Mouse (Mus musculus) neural tube, embryonic 12.5 days (tissue): ENCODE data around the gene Hif1an. TPM values are rescaled to one million over a fixed set of nuclear protein-coding genes. Genes with fewer than 3 reads are reported as not detected.
A peak's percentile ranks its signal among the peaks of the same experiment; 100 is the strongest.

Source experiments
- ATAC-seq: fragments of 200-750 bp; cut with Nextera tagmentation; 2 replicates; pipeline ENCODE4 v1.8.0; 2017; ENCODE audit warnings: low read depth, mild to moderate bottlenecking, moderate TSS enrichment, moderate library complexity; ENCODE audit not compliant: low FRiP score
- H3K27ac ChIP-seq: fragments of 300-500 bp; sonication (generic); 2 replicates; pipeline ENCODE4 v1.5.1; 2016
- H3K27me3 ChIP-seq: fragments of 300-500 bp; sonication (generic); replicated peaks from 2 replicates; pipeline ENCODE4 v1.6.1; 2016; ENCODE audit warnings: mild to moderate bottlenecking
- H3K36me3 ChIP-seq: fragments of 300-500 bp; sonication (generic); 2 replicates; pipeline ENCODE4 v1.6.1; 2016; ENCODE audit warnings: mild to moderate bottlenecking
- H3K4me1 ChIP-seq: fragments of 300-500 bp; sonication (generic); 2 replicates; pipeline ENCODE4 v1.6.1; 2016
- H3K4me2 ChIP-seq: fragments of 300-500 bp; sonication (generic); replicated peaks from 2 replicates; pipeline ENCODE4 v1.6.1; 2016; ENCODE audit warnings: mild to moderate bottlenecking
- H3K4me3 ChIP-seq: fragments of 300-500 bp; sonication (generic); 2 replicates; pipeline ENCODE4 v1.5.1; 2016
- H3K9ac ChIP-seq: fragments of 300-500 bp; sonication (generic); 2 replicates; pipeline ENCODE4 v1.6.1; 2016; ENCODE audit warnings: mild to moderate bottlenecking
- H3K9me3 ChIP-seq: fragments of 300-500 bp; sonication (generic); 2 replicates; pipeline ENCODE4 v1.6.1; 2016; ENCODE audit warnings: mild to moderate bottlenecking
- WGBS: fragments of 180-500 bp; shearing (Covaris S2); methylation state at CpG from one replicate; pipeline ENCODE4 v1.1.7; 2016; 5-methylcytosine and 5-hydroxymethylcytosine counted together
- polyA plus RNA-seq: library from polyadenylated mRNA; unstranded; fragments of >200 nt; fragmentation: Nextera tagmentation; extraction: Ambion mirVana; gene quantifications from 2 replicates; pipeline ENCODE4 v1.2.1, GENCODE M21; 2016

Hif1an gene
- polyA plus RNA-seq, 1 experiment from 2014 or later, result 36.2 TPM

GRCm38 (mm10) chr19:44582103-44582502 lies 19.5 kb downstream of the Hif1an start:
- peak; percentile 46 for ATAC-seq
- Histone ChIP-seq H3K27me3 (peaks cover 15% of the 10 kb centered on the region), H3K4me2 (no peak overlapping the region), H3K4me1 (0 out of 2 replicates have a peak, but pooled peaks cover 3% of the 10 kb centered on the region), H3K27ac (no peak overlapping the region), H3K9ac (no peak overlapping the region), H3K9me3 (no peaks in the 10 kb centered on the region), H3K36me3 (no peaks in the 10 kb centered on the region), H3K4me3 (no peak overlapping the region)
- 84% methylated on average over 10 of the region's 10 CpGs for WGBS

- H3K4me3 ChIP-seq, result no peak overlapping the region
- peaks cover 15% of the 10 kb centered on the region for H3K27me3 ChIP-seq
- no peaks in the 10 kb centered on the region for H3K9me3 ChIP-seq
- H3K9ac ChIP-seq, result no peak overlapping the region
- no peak overlapping the region for H3K27ac ChIP-seq
- 0 out of 2 replicates have a peak, but pooled peaks cover 3% of the 10 kb centered on the region for H3K4me1 ChIP-seq
- 33% methylated on average over 9 of the region's 9 CpGs for WGBS
- no peaks in the 10 kb centered on the region for H3K36me3 ChIP-seq
- ATAC-seq, result peak; percentile 78
- no peak overlapping the region for H3K4me2 ChIP-seq
Observed at GRCm38 (mm10) chr19:44582638-44583309, 20.1 kb downstream of the Hif1an start.

- Histone ChIP-seq H3K36me3 (no peaks in the 10 kb centered on the region), H3K9ac (no peak overlapping the region), H3K9me3 (no peaks in the 10 kb centered on the region), H3K4me1 (peaks cover 4% of the 10 kb centered on the region; the same call in 1 of the 2 replicates), H3K27me3 (peaks cover 15% of the 10 kb centered on the region), H3K4me2 (no peak overlapping the region), H3K27ac (no peak overlapping the region), H3K4me3 (no peak overlapping the region)
- 50% methylated on average over 4 of the region's 4 CpGs for WGBS
- no peak for ATAC-seq
Observed at GRCm38 (mm10) chr19:44588036-44588435, 25.4 kb downstream of the Hif1an start.

GRCm38 (mm10) chr19:44589591-44590223 lies 27.1 kb downstream of the Hif1an start:
- no peak for ATAC-seq
- H3K4me2 ChIP-seq, result no peak overlapping the region
- H3K4me3 ChIP-seq, result no peak overlapping the region
- no peak overlapping the region for H3K27ac ChIP-seq
- H3K9ac ChIP-seq, result no peak overlapping the region
- no peaks in the 10 kb centered on the region for H3K9me3 ChIP-seq
- peaks cover 4% of the 10 kb centered on the region; the same call in 1 of the 2 replicates for H3K4me1 ChIP-seq
- 56% methylated on average over 7 of the region's 7 CpGs for WGBS
- H3K36me3 ChIP-seq, result no peaks in the 10 kb centered on the region
- peaks cover 11% of the 10 kb centered on the region for H3K27me3 ChIP-seq

GRCm38 (mm10) chr19:44590992-44591391 lies 28.3 kb downstream of the Hif1an start:
- Histone ChIP-seq H3K27me3 (peaks cover 6% of the 10 kb centered on the region), H3K4me2 (no peak overlapping the region), H3K9ac (no peak overlapping the region), H3K9me3 (no peaks in the 10 kb centered on the region), H3K4me1 (peaks cover 4% of the 10 kb centered on the region; the same call in 1 of the 2 replicates), H3K4me3 (no peak overlapping the region), H3K36me3 (no peaks in the 10 kb centered on the region), H3K27ac (0 out of 2 replicates have a peak overlapping the region, but pooled peaks have one; percentile 46)
- no peak for ATAC-seq
- 79% methylated on average over 18 of the region's 18 CpGs for WGBS

GRCm38 (mm10) chr19:44591638-44592037 lies 29.0 kb downstream of the Hif1an start:
- Histone ChIP-seq H3K27me3 (peaks cover under 1% of the 10 kb centered on the region), H3K36me3 (no peaks in the 10 kb centered on the region), H3K4me1 (peaks cover 4% of the 10 kb centered on the region; the same call in 1 of the 2 replicates), H3K4me2 (no peak overlapping the region), H3K27ac (no peak overlapping the region), H3K9ac (no peak overlapping the region), H3K4me3 (no peak overlapping the region), H3K9me3 (no peaks in the 10 kb centered on the region)
- no peak for ATAC-seq
- WGBS, result 71% methylated on average over 6 of the region's 6 CpGs

- H3K27ac ChIP-seq, result no peak overlapping the region
- 96% methylated on average over 14 of the region's 14 CpGs for WGBS
- H3K9ac ChIP-seq, result no peak overlapping the region
- no peaks in the 10 kb centered on the region for H3K27me3 ChIP-seq
- no peaks in the 10 kb centered on the region for H3K9me3 ChIP-seq
- no peak for ATAC-seq
- no peak overlapping the region for H3K4me3 ChIP-seq
- peaks cover 6% of the 10 kb centered on the region; the same call in 1 of the 2 replicates for H3K4me1 ChIP-seq
- H3K36me3 ChIP-seq, result no peaks in the 10 kb centered on the region
- no peak overlapping the region for H3K4me2 ChIP-seq
Observed at GRCm38 (mm10) chr19:44594180-44594579, 31.5 kb downstream of the Hif1an start.

- Histone ChIP-seq H3K27ac (no peak overlapping the region), H3K4me1 (no peaks in the 10 kb centered on the region), H3K27me3 (no peaks in the 10 kb centered on the region), H3K4me3 (no peak overlapping the region), H3K9me3 (no peaks in the 10 kb centered on the region), H3K9ac (no peak overlapping the region), H3K4me2 (no peak overlapping the region), H3K36me3 (no peaks in the 10 kb centered on the region)
- 59% methylated on average over 7 of the region's 7 CpGs for WGBS
- no peak for ATAC-seq
Observed at GRCm38 (mm10) chr19:44618166-44618565, 55.5 kb downstream of the Hif1an start.

Other genes starting within 250 kb of the Hif1an start
- 0.05 and 0.08 TPM in 2 replicates for gene Scd4, start 229.8 kb upstream of the Hif1an start, polyA plus RNA-seq
- gene Scd1, start 155.0 kb upstream of the Hif1an start, polyA plus RNA-seq, result 8.0 and 8.8 TPM in 2 replicates
- gene Wnt8b, start 69.4 kb upstream of the Hif1an start, polyA plus RNA-seq, result 1.5 and 1.9 TPM in 2 replicates
- gene Sec31b, start 17.0 kb upstream of the Hif1an start, polyA plus RNA-seq, result 0.40 and 0.43 TPM in 2 replicates
- not detected in 2 replicates for gene Gm20538, start 10.0 kb upstream of the Hif1an start, polyA plus RNA-seq
- 546 TPM in 2 replicates for gene Ndufb8, start 7.4 kb upstream of the Hif1an start, polyA plus RNA-seq
- gene Pax2, start 193.2 kb downstream of the Hif1an start, polyA plus RNA-seq, result 21.9 and 23.3 TPM in 2 replicates